Mouse (Mus musculus): ENCODE measurements around the gene Hist2h4. TPM values are rescaled to one million over a fixed set of nuclear protein-coding genes. Genes with fewer than 3 reads are reported as not detected.
A peak's percentile ranks its signal among the peaks of the same experiment; 100 is the strongest.

Gene Hist2h4
- 9.6 and 9.9 TPM in 2 replicates for polyA plus RNA-seq (2015; fragmentation: Nextera tagmentation; extraction: Ambion mirVana)

- Histone ChIP-seq H3K27me3 (ENCODE audit: insufficient read depth, low read length) (no peaks in the 10 kb centered on the region), H3K9ac (ENCODE audit: low read depth, low read length) (peak within 1 kb of the TSS; percentile 78), H3K4me3 (replicated peaks; ENCODE audit: low read depth, low read length) (peak within 1 kb of the TSS; percentile 60), H3K4me1 (replicated peaks; ENCODE audit: insufficient read depth, low read length) (peaks cover 13% of the 10 kb centered on the region), H3K9me3 (replicated peaks; ENCODE audit: low read length) (no peaks in the 10 kb centered on the region), H3K27ac (peak within 1 kb of the TSS; percentile 96), H3K36me3 (ENCODE audit: insufficient read depth, low read length) (no peaks in the 10 kb centered on the region), H3K4me2 (ENCODE audit: low read length) (peak within 1 kb of the TSS; percentile 82)
- DNase-seq (ENCODE audit: low spot score) (peak; percentile 99), ATAC-seq (replicated peaks; ENCODE audit: low FRiP score, low read depth) (peak; percentile 89)
- peak; percentile 80 for TF ChIP-seq CTCF (IDR thresholded peaks at IDR 0.05; ENCODE audit: low read depth)
- under 1% methylated on average over 40 of the region's 40 CpGs for WGBS
These were observed at the start of gene Hist2h4 for GRCm38 (mm10) chr3:96262979-96263550. TSS of gene Hist2h4 (minus strand) at chr3:96263311.

GRCm38 (mm10) chr3:96312341-96313098, 49.4 kb upstream of the Hist2h4 start:
- H3K4me2 ChIP-seq (ENCODE audit: low read length) = no peak overlapping the region
- ATAC-seq (replicated peaks; ENCODE audit: low FRiP score, low read depth) = no peak

GRCm38 (mm10) chr3:96309441-96309840, 46.3 kb upstream of the Hist2h4 start:
- TF ChIP-seq CTCF (IDR thresholded peaks at IDR 0.05; ENCODE audit: low read depth) = no peak
- Histone ChIP-seq H3K27me3 (ENCODE audit: insufficient read depth, low read length) (no peaks in the 10 kb centered on the region), H3K4me2 (ENCODE audit: low read length) (no peak overlapping the region), H3K9ac (ENCODE audit: low read depth, low read length) (no peak overlapping the region), H3K9me3 (replicated peaks; ENCODE audit: low read length) (no peaks in the 10 kb centered on the region), H3K4me3 (replicated peaks; ENCODE audit: low read depth, low read length) (no peak overlapping the region), H3K4me1 (replicated peaks; ENCODE audit: insufficient read depth, low read length) (no peaks in the 10 kb centered on the region), H3K36me3 (ENCODE audit: insufficient read depth, low read length) (no peaks in the 10 kb centered on the region), H3K27ac (no peak overlapping the region)
- DNase-seq (ENCODE audit: low spot score) (no peak), ATAC-seq (replicated peaks; ENCODE audit: low FRiP score, low read depth) (no peak)
- 47% methylated on average over 3 of the region's 3 CpGs for WGBS

More at GRCm38 (mm10) chr3:96312341-96313098, 49.4 kb upstream of the Hist2h4 start:
- Histone ChIP-seq H3K27ac (no peak overlapping the region), H3K27me3 (ENCODE audit: insufficient read depth, low read length) (no peaks in the 10 kb centered on the region), H3K4me3 (replicated peaks; ENCODE audit: low read depth, low read length) (no peak overlapping the region), H3K36me3 (ENCODE audit: insufficient read depth, low read length) (no peaks in the 10 kb centered on the region), H3K9me3 (replicated peaks; ENCODE audit: low read length) (no peaks in the 10 kb centered on the region), H3K9ac (ENCODE audit: low read depth, low read length) (no peak overlapping the region), H3K4me1 (replicated peaks; ENCODE audit: insufficient read depth, low read length) (no peaks in the 10 kb centered on the region)
- DNase-seq (ENCODE audit: low spot score) = no peak
- WGBS = 55% methylated on average over 8 of the region's 8 CpGs
- TF ChIP-seq CTCF (IDR thresholded peaks at IDR 0.05; ENCODE audit: low read depth) = no peak

GRCm38 (mm10) chr3:96306506-96306905, 43.4 kb upstream of the Hist2h4 start:
- no peak for TF ChIP-seq CTCF (IDR thresholded peaks at IDR 0.05; ENCODE audit: low read depth)
- Histone ChIP-seq H3K9me3 (replicated peaks; ENCODE audit: low read length) (no peaks in the 10 kb centered on the region), H3K27ac (no peak overlapping the region), H3K9ac (ENCODE audit: low read depth, low read length) (no peak overlapping the region), H3K36me3 (ENCODE audit: insufficient read depth, low read length) (no peaks in the 10 kb centered on the region), H3K4me1 (replicated peaks; ENCODE audit: insufficient read depth, low read length) (no peaks in the 10 kb centered on the region), H3K4me2 (ENCODE audit: low read length) (no peak overlapping the region), H3K27me3 (ENCODE audit: insufficient read depth, low read length) (no peaks in the 10 kb centered on the region), H3K4me3 (replicated peaks; ENCODE audit: low read depth, low read length) (no peak overlapping the region)
- WGBS = 46% methylated on average over 9 of the region's 9 CpGs
- ATAC-seq (replicated peaks; ENCODE audit: low FRiP score, low read depth) = no peak
- DNase-seq (ENCODE audit: low spot score) = no peak

- TF ChIP-seq CTCF (IDR thresholded peaks at IDR 0.05; ENCODE audit: low read depth) = no peak
- WGBS = 83% methylated on average over 5 of the region's 5 CpGs
- ATAC-seq (replicated peaks; ENCODE audit: low FRiP score, low read depth) (no peak), DNase-seq (ENCODE audit: low spot score) (no peak)
- Histone ChIP-seq H3K27me3 (ENCODE audit: insufficient read depth, low read length) (no peaks in the 10 kb centered on the region), H3K4me1 (replicated peaks; ENCODE audit: insufficient read depth, low read length) (no peaks in the 10 kb centered on the region), H3K4me2 (ENCODE audit: low read length) (no peak overlapping the region), H3K9me3 (replicated peaks; ENCODE audit: low read length) (no peaks in the 10 kb centered on the region), H3K27ac (no peak overlapping the region), H3K9ac (ENCODE audit: low read depth, low read length) (no peak overlapping the region), H3K36me3 (ENCODE audit: insufficient read depth, low read length) (no peaks in the 10 kb centered on the region), H3K4me3 (replicated peaks; ENCODE audit: low read depth, low read length) (no peak overlapping the region)
These were observed 39.0 kb upstream of the Hist2h4 start for GRCm38 (mm10) chr3:96302076-96302475.

- TF ChIP-seq CTCF (IDR thresholded peaks at IDR 0.05; ENCODE audit: low read depth) = no peak
- H3K4me2 ChIP-seq (ENCODE audit: low read length) = peak overlapping the region; percentile 44
- no peak overlapping the region for H3K27ac ChIP-seq
- 69% methylated on average over 26 of the region's 26 CpGs for WGBS
- H3K27me3 ChIP-seq (ENCODE audit: insufficient read depth, low read length) = no peaks in the 10 kb centered on the region
- ATAC-seq (replicated peaks; ENCODE audit: low FRiP score, low read depth) (no peak), DNase-seq (ENCODE audit: low spot score) (no peak)
- H3K9ac ChIP-seq (ENCODE audit: low read depth, low read length) = no peak overlapping the region
- H3K36me3 ChIP-seq (ENCODE audit: insufficient read depth, low read length) = no peaks in the 10 kb centered on the region
- no peaks in the 10 kb centered on the region for H3K9me3 ChIP-seq (replicated peaks; ENCODE audit: low read length)
- H3K4me1 ChIP-seq (replicated peaks; ENCODE audit: insufficient read depth, low read length) = no peaks in the 10 kb centered on the region
- peak overlapping the region; percentile 14; the same call in 1 of the 2 replicates for H3K4me3 ChIP-seq (replicated peaks; ENCODE audit: low read depth, low read length)
These were observed 37.8 kb upstream of the Hist2h4 start for GRCm38 (mm10) chr3:96300706-96301529.

All from kidney, postnatal 0 days (tissue).